Mouse (Mus musculus) C2C12 (cell line): ENCODE results near the gene Abhd16a. TPM values are rescaled to one million over a fixed set of nuclear protein-coding genes. Genes with fewer than 3 reads are reported as not detected.

Experiments
- H3K27me3 ChIP-seq: one replicate; pipeline ENCODE4 v1.6.1; 2011; ENCODE audit not compliant: control insufficient read depth, insufficient read depth, insufficient read length
- H3K36me3 ChIP-seq: one replicate; pipeline ENCODE4 v1.6.1; 2011; ENCODE audit not compliant: control insufficient read depth, insufficient read depth
- H3K4me3 ChIP-seq: one replicate; pipeline ENCODE4 v1.5.1; 2011; ENCODE audit warnings: mild to moderate bottlenecking, control low read depth; ENCODE audit not compliant: poor library complexity, insufficient read depth, severe bottlenecking
- H3K79me2 ChIP-seq: one replicate; pipeline ENCODE4 v1.6.1; 2011; ENCODE audit not compliant: control insufficient read depth, insufficient read depth
- H3K79me3 ChIP-seq: one replicate; pipeline ENCODE4 v1.6.1; 2011; ENCODE audit warnings: low read depth, control low read depth
- H3ac ChIP-seq: one replicate; pipeline ENCODE3; 2011; ENCODE audit warnings: low read depth; ENCODE audit not compliant: control insufficient read depth, insufficient read length
- CEBPB ChIP-seq: IDR thresholded peaks from one replicate; pipeline ENCODE4 v1.6.1; 2011; ENCODE audit warnings: low read depth, mild to moderate bottlenecking, control low read depth, moderate library complexity
- CTCF ChIP-seq: IDR thresholded peaks from one replicate; pipeline ENCODE4 v1.5.1; 2011; ENCODE audit not compliant: control insufficient read depth, insufficient read depth, insufficient read length
- FOSL1 ChIP-seq: IDR thresholded peaks from one replicate; pipeline ENCODE4 v1.8.0; 2011; ENCODE audit warnings: mild to moderate bottlenecking, low read length; ENCODE audit not compliant: poor library complexity, insufficient read depth, severe bottlenecking
- MAX ChIP-seq: IDR thresholded peaks from one replicate; pipeline ENCODE4 v1.6.1; 2011; ENCODE audit warnings: mild to moderate bottlenecking, control low read depth
- MYOD1 ChIP-seq: IDR thresholded peaks from one replicate; pipeline ENCODE4 v1.6.1; 2011; ENCODE audit warnings: low read depth; ENCODE audit not compliant: control insufficient read depth, insufficient read length
- MYOG ChIP-seq: IDR thresholded peaks from one replicate; pipeline ENCODE4 v1.6.1; 2011; ENCODE audit not compliant: control insufficient read depth, insufficient read length; ENCODE audit errors: extremely low read depth
- USF1 ChIP-seq: IDR thresholded peaks from one replicate; pipeline ENCODE4 v1.6.1; 2011; ENCODE audit warnings: low read depth, mild to moderate bottlenecking, control low read depth, moderate library complexity
- polyA plus RNA-seq: library from polyadenylated mRNA; unstranded; fragments of >200 nt; fragmentation: generic; extraction: Trizol; gene quantifications from one replicate; pipeline ENCODE4 v1.2.1, GENCODE M21; 2012; ENCODE audit warnings: missing spikeins

Gene Abhd16a
- polyA plus RNA-seq, 1 experiment, result 54.0 TPM

GRCm38 (mm10) chr17:35104754-35105153 is 15.7 kb downstream of the Abhd16a start:
- H3K79me3 ChIP-seq, result no peaks in the 10 kb centered on the region
- peaks cover 10% of the 10 kb centered on the region for H3K36me3 ChIP-seq
- H3K27me3 ChIP-seq, result no peaks in the 10 kb centered on the region
- H3ac ChIP-seq, result no peak overlapping the region
- H3K4me3 ChIP-seq, result no peak overlapping the region
- no peaks in the 10 kb centered on the region for H3K79me2 ChIP-seq
- TF ChIP-seq MAX, result no peak
- no peak for TF ChIP-seq FOSL1
- TF ChIP-seq USF1, result no peak

GRCm38 (mm10) chr17:35105740-35106389 is 16.8 kb downstream of the Abhd16a start:
- no peaks in the 10 kb centered on the region for H3K79me2 ChIP-seq
- H3K4me3 ChIP-seq, result no peak overlapping the region

GRCm38 (mm10) chr17:35106522-35106921 is 17.5 kb downstream of the Abhd16a start:
- Histone ChIP-seq H3K79me3 (no peaks in the 10 kb centered on the region), H3K4me3 (no peak overlapping the region)
- TF ChIP-seq FOSL1 (no peak), CEBPB (no peak), USF1 (no peak), MYOG (no peak), CTCF (no peak), MYOD1 (no peak), MAX (no peak)

More at GRCm38 (mm10) chr17:35105740-35106389, 16.8 kb downstream of the Abhd16a start:
- H3K36me3 ChIP-seq, result peaks cover 4% of the 10 kb centered on the region
- no peaks in the 10 kb centered on the region for H3K27me3 ChIP-seq
- H3ac ChIP-seq, result peak overlapping the region; percentile 40
- TF ChIP-seq MAX (no peak), MYOG (no peak), CTCF (peak; percentile 41)
- no peaks in the 10 kb centered on the region for H3K79me3 ChIP-seq

GRCm38 (mm10) chr17:35108097-35108496 is 19.0 kb downstream of the Abhd16a start, which contains the start of gene Ly6g5c:
Ly6g5c (plus strand) TSS chr17:35108279.
- H3K27me3 ChIP-seq, result no peaks in the 10 kb centered on the region

More at GRCm38 (mm10) chr17:35106522-35106921, 17.5 kb downstream of the Abhd16a start:
- H3ac ChIP-seq, result no peak overlapping the region
- no peaks in the 10 kb centered on the region for H3K27me3 ChIP-seq
- H3K36me3 ChIP-seq, result no peaks in the 10 kb centered on the region
- no peaks in the 10 kb centered on the region for H3K79me2 ChIP-seq

GRCm38 (mm10) chr17:35111774-35112173 is 22.7 kb downstream of the Abhd16a start:
- Histone ChIP-seq H3K79me2 (no peaks in the 10 kb centered on the region), H3ac (no peak overlapping the region), H3K4me3 (no peak overlapping the region), H3K36me3 (peaks cover 23% of the 10 kb centered on the region), H3K79me3 (no peaks in the 10 kb centered on the region), H3K27me3 (no peaks in the 10 kb centered on the region)
- no peak for TF ChIP-seq MYOD1
- TF ChIP-seq MAX, result no peak
- no peak for TF ChIP-seq FOSL1
- TF ChIP-seq MYOG, result no peak
- no peak for TF ChIP-seq CTCF
- no peak for TF ChIP-seq CEBPB
- TF ChIP-seq USF1, result no peak

More at GRCm38 (mm10) chr17:35108097-35108496, 19.0 kb downstream of the Abhd16a start, which contains the start of gene Ly6g5c:
- H3K79me2 ChIP-seq, result no peaks in the 10 kb centered on the region
- no peaks in the 10 kb centered on the region for H3K79me3 ChIP-seq
- H3K36me3 ChIP-seq, result no peaks in the 10 kb centered on the region
- TF ChIP-seq CEBPB (no peak), MYOG (no peak), MAX (no peak), MYOD1 (no peak), FOSL1 (no peak), CTCF (no peak), USF1 (no peak)
- no peak within 1 kb of the TSS for H3K4me3 ChIP-seq
- no peak within 1 kb of the TSS for H3ac ChIP-seq
